Mouse (Mus musculus) CH12.LX (cell line): ENCODE results near the gene Hist1h3a. TPM values are rescaled to one million over a fixed set of nuclear protein-coding genes. Genes with fewer than 3 reads are reported as not detected.

ENCODE experiments used
- DNase-seq: peaks from one replicate; pipeline ENCODE4 v3.0.0-alpha.2; 2013; ENCODE audit errors: extremely low read depth
- H3K27ac ChIP-seq: 2 replicates; pipeline ENCODE4 v1.5.1; 2012; ENCODE audit warnings: low read depth, mild to moderate bottlenecking, control low read depth, moderate library complexity; ENCODE audit not compliant: insufficient read depth
- H3K27me3 ChIP-seq: replicated peaks from 2 replicates; pipeline ENCODE3; 2012; ENCODE audit warnings: inconsistent platforms
- H3K36me3 ChIP-seq, 2 experiments: replicated peaks in 1 of 2; 2 replicates each; pipeline versions ENCODE3 to v1.6.1; 2012; ENCODE audit warnings: inconsistent platforms in 1 of 2, low read length in 1 of 2, mild to moderate bottlenecking in 1 of 2, mixed read lengths in 1 of 2, moderate library complexity in 1 of 2; ENCODE audit not compliant: control insufficient read depth in 1 of 2, insufficient read depth in 1 of 2
- H3K4me1 ChIP-seq, 2 experiments: 2 replicates each; pipeline ENCODE4 v1.6.1; 2012; ENCODE audit warnings: inconsistent platforms in 1 of 2, moderate library complexity in 1 of 2; ENCODE audit not compliant: insufficient read depth in 2 of 2, control insufficient read depth in 1 of 2
- H3K4me2 ChIP-seq: 2 replicates; pipeline ENCODE4 v1.6.1; 2012; ENCODE audit warnings: low read depth, mild to moderate bottlenecking, control low read depth; ENCODE audit not compliant: poor library complexity, insufficient read depth, severe bottlenecking
- H3K4me3 ChIP-seq, 3 experiments: fragments of 150-350 bp in 1 of 3; sonication (generic) in 1 of 3; replicated peaks in 1 of 3; 2 replicates each; pipeline versions ENCODE3 to v1.5.1; 2011 to 2012; ENCODE audit warnings: low read depth in 2 of 3, low read length in 2 of 3, mild to moderate bottlenecking in 2 of 3, moderate library complexity in 2 of 3, control low read depth in 1 of 3, improper control_type of control experiment in 1 of 3, inconsistent platforms in 1 of 3, mixed read lengths in 1 of 3; ENCODE audit not compliant: poor library complexity in 1 of 3
- H3K79me2 ChIP-seq: replicated peaks from 2 replicates; pipeline ENCODE4 v1.6.1; 2012; ENCODE audit warnings: mild to moderate bottlenecking, moderate library complexity; ENCODE audit not compliant: control insufficient read depth, poor library complexity, insufficient read depth, severe bottlenecking; ENCODE audit errors: extremely low read depth
- H3K9ac ChIP-seq: 2 replicates; pipeline ENCODE4 v1.6.1; 2012; ENCODE audit warnings: low read depth, mild to moderate bottlenecking, control low read depth, moderate library complexity; ENCODE audit not compliant: insufficient read depth
- H3K9me3 ChIP-seq: replicated peaks from 2 replicates; pipeline ENCODE3; 2012; ENCODE audit warnings: low read length, inconsistent platforms, mixed read lengths
- BHLHE40 ChIP-seq: IDR thresholded peaks from 2 replicates; pipeline ENCODE4 v1.6.1; 2011; ENCODE audit warnings: mild to moderate bottlenecking, low read depth, low read length, improper control_type of control experiment
- CHD1 ChIP-seq: IDR thresholded peaks from 2 replicates; pipeline ENCODE4 v1.6.1; 2012; ENCODE audit warnings: low read depth, low read length, improper control_type of control experiment, inconsistent platforms
- CHD2 ChIP-seq: IDR thresholded peaks from 2 replicates; pipeline ENCODE4 v1.6.1; 2011; ENCODE audit warnings: low read length, improper control_type of control experiment
- CTCF ChIP-seq, 2 experiments: IDR thresholded peaks in 1 of 2; conservative IDR thresholded peaks in 1 of 2; 2 replicates each; pipeline ENCODE4 v1.5.1; 2011 to 2012; ENCODE audit warnings: low read depth in 2 of 2, low read length in 2 of 2, improper control_type of control experiment in 1 of 2, inconsistent platforms in 1 of 2, mild to moderate bottlenecking in 1 of 2, moderate library complexity in 1 of 2
- E2F4 ChIP-seq: IDR thresholded peaks from 2 replicates; pipeline ENCODE4 v1.6.1; 2011; ENCODE audit warnings: low read depth, low read length, improper control_type of control experiment; ENCODE audit not compliant: insufficient replicate concordance
- ELF1 ChIP-seq: IDR thresholded peaks from 2 replicates; pipeline ENCODE4 v1.6.1; 2014; ENCODE audit warnings: low read depth, mild to moderate bottlenecking, inconsistent platforms, low read length, improper control_type of control experiment
- EP300 ChIP-seq: IDR thresholded peaks from 2 replicates; pipeline ENCODE4 v1.6.1; 2011; ENCODE audit warnings: low read length, improper control_type of control experiment
- ETS1 ChIP-seq: conservative IDR thresholded peaks from 2 replicates; pipeline ENCODE4 v1.6.1; 2012; ENCODE audit warnings: low read depth, mild to moderate bottlenecking, inconsistent platforms, low read length, improper control_type of control experiment, moderate library complexity
- GABPA ChIP-seq: IDR thresholded peaks from 2 replicates; pipeline ENCODE4 v1.6.1; 2012; ENCODE audit warnings: low read depth, low read length, improper control_type of control experiment, inconsistent platforms; ENCODE audit not compliant: insufficient replicate concordance
- HCFC1 ChIP-seq: IDR thresholded peaks from 2 replicates; pipeline ENCODE4 v1.6.1; 2012; ENCODE audit warnings: low read depth, mild to moderate bottlenecking, inconsistent platforms, low read length, improper control_type of control experiment
- IRF4 ChIP-seq: IDR thresholded peaks from 2 replicates; pipeline ENCODE4 v1.6.1; 2014; ENCODE audit warnings: low read depth, mild to moderate bottlenecking, inconsistent platforms, low read length, improper control_type of control experiment
- JUN ChIP-seq: IDR thresholded peaks from 2 replicates; pipeline ENCODE4 v1.6.1; 2011; ENCODE audit warnings: low read depth, mild to moderate bottlenecking, low read length, improper control_type of control experiment, moderate library complexity; ENCODE audit not compliant: insufficient read depth
- JUND ChIP-seq: conservative IDR thresholded peaks from 2 replicates; pipeline ENCODE4 v1.6.1; 2011; ENCODE audit warnings: low read depth, low read length, improper control_type of control experiment
- KAT2A ChIP-seq: IDR thresholded peaks from 2 replicates; pipeline ENCODE4 v1.6.1; 2012; ENCODE audit warnings: low read length, improper control_type of control experiment, inconsistent platforms; ENCODE audit not compliant: insufficient replicate concordance
- MAFK ChIP-seq: IDR thresholded peaks from 2 replicates; pipeline ENCODE4 v1.6.1; 2011; ENCODE audit warnings: low read length, improper control_type of control experiment; ENCODE audit not compliant: insufficient replicate concordance
- MAX ChIP-seq: IDR thresholded peaks from 2 replicates; pipeline ENCODE4 v1.6.1; 2011; ENCODE audit warnings: low read length, improper control_type of control experiment
- MAZ ChIP-seq: IDR thresholded peaks from 2 replicates; pipeline ENCODE4 v1.6.1; 2012; ENCODE audit warnings: low read depth, mild to moderate bottlenecking, inconsistent platforms, low read length, improper control_type of control experiment, moderate library complexity
- MEF2A ChIP-seq: IDR thresholded peaks from 2 replicates; pipeline ENCODE4 v1.6.1; 2014; ENCODE audit warnings: low read depth, mild to moderate bottlenecking, inconsistent platforms, low read length, improper control_type of control experiment, borderline replicate concordance
- MXI1 ChIP-seq: IDR thresholded peaks from 2 replicates; pipeline ENCODE4 v1.6.1; 2011; ENCODE audit warnings: mild to moderate bottlenecking, low read depth, low read length, improper control_type of control experiment
- MYC ChIP-seq: IDR thresholded peaks from 2 replicates; pipeline ENCODE4 v1.6.1; 2011; ENCODE audit warnings: low read depth, mild to moderate bottlenecking, improper control_type of control experiment, low read length
- NELFE ChIP-seq: IDR thresholded peaks from 2 replicates; pipeline ENCODE4 v1.6.1; 2011; ENCODE audit warnings: low read depth, low read length, improper control_type of control experiment
- NRF1 ChIP-seq: IDR thresholded peaks from 2 replicates; pipeline ENCODE4 v1.6.1; 2014; ENCODE audit warnings: low read depth, mild to moderate bottlenecking, inconsistent platforms, low read length, improper control_type of control experiment, moderate library complexity
- PAX5 ChIP-seq: IDR thresholded peaks from 2 replicates; pipeline ENCODE4 v1.6.1; 2012; ENCODE audit warnings: low read length, inconsistent platforms, mixed read lengths
- POLR2A ChIP-seq: IDR thresholded peaks from 2 replicates; pipeline ENCODE4 v1.6.1; 2011; ENCODE audit warnings: low read depth, mild to moderate bottlenecking, improper control_type of control experiment, low read length
- POLR2AphosphoS2 ChIP-seq: IDR thresholded peaks from 2 replicates; pipeline ENCODE4 v1.6.1; 2011; ENCODE audit warnings: low read depth, low read length, improper control_type of control experiment
- RAD21 ChIP-seq: IDR thresholded peaks from 2 replicates; pipeline ENCODE4 v1.6.1; 2011; ENCODE audit warnings: low read depth, mild to moderate bottlenecking, low read length, improper control_type of control experiment, moderate library complexity
- RCOR1 ChIP-seq: conservative IDR thresholded peaks from 2 replicates; pipeline ENCODE4 v1.6.1; 2012; ENCODE audit warnings: low read depth, mild to moderate bottlenecking, inconsistent platforms, low read length, improper control_type of control experiment
- SIN3A ChIP-seq: IDR thresholded peaks from 2 replicates; pipeline ENCODE4 v1.6.1; 2012; ENCODE audit warnings: low read length, improper control_type of control experiment, inconsistent platforms
- SMC3 ChIP-seq: IDR thresholded peaks from 2 replicates; pipeline ENCODE4 v1.6.1; 2011; ENCODE audit warnings: low read depth, low read length, improper control_type of control experiment
- TBP ChIP-seq: conservative IDR thresholded peaks from 2 replicates; pipeline ENCODE4 v1.6.1; 2011; ENCODE audit warnings: low read depth, low read length, improper control_type of control experiment
- TCF12 ChIP-seq: IDR thresholded peaks from 2 replicates; pipeline ENCODE4 v1.6.1; 2014; ENCODE audit warnings: low read depth, mild to moderate bottlenecking, inconsistent platforms, low read length, improper control_type of control experiment
- UBTF ChIP-seq: IDR thresholded peaks from 2 replicates; pipeline ENCODE4 v1.6.1; 2012; ENCODE audit warnings: low read depth, mild to moderate bottlenecking, inconsistent platforms, low read length, improper control_type of control experiment, moderate library complexity
- USF1 ChIP-seq: IDR thresholded peaks from 2 replicates; pipeline ENCODE4 v1.6.1; 2014; ENCODE audit warnings: low read depth, mild to moderate bottlenecking, inconsistent platforms, low read length, improper control_type of control experiment
- USF2 ChIP-seq: conservative IDR thresholded peaks from 2 replicates; pipeline ENCODE4 v1.6.1; 2011; ENCODE audit warnings: low read depth, low read length, improper control_type of control experiment
- ZC3H11A ChIP-seq: IDR thresholded peaks from 2 replicates; pipeline ENCODE4 v1.6.1; 2012; ENCODE audit warnings: low read depth, mild to moderate bottlenecking, inconsistent platforms, low read length, improper control_type of control experiment
- ZKSCAN1 ChIP-seq: IDR thresholded peaks from 2 replicates; pipeline ENCODE4 v1.6.1; 2012; ENCODE audit warnings: low read depth, inconsistent platforms, low read length, improper control_type of control experiment, borderline replicate concordance
- ZMIZ1 ChIP-seq: IDR thresholded peaks from 2 replicates; pipeline ENCODE4 v1.6.1; 2012; ENCODE audit warnings: low read depth, mild to moderate bottlenecking, inconsistent platforms, low read length, improper control_type of control experiment
- ZNF384 ChIP-seq: IDR thresholded peaks from 2 replicates; pipeline ENCODE4 v1.6.1; 2012; ENCODE audit warnings: low read depth, low read length, improper control_type of control experiment, inconsistent platforms
- dilution Hi-C: fragments of 300-500 bp; cut with MboI; formaldehyde crosslinking; loops from 2 replicates; pipeline ENCODE4 v1.14.3; 2020; ENCODE audit warnings: low sequenced_read_pairs; ENCODE audit not compliant: extremely low pct_unique_long_range_greater_than_20kb, extremely low pct_ligation_motif_present
- in situ Hi-C: fragments of 300-500 bp; cut with MboI; formaldehyde crosslinking; loops from 3 replicates; pipeline ENCODE4 v1.14.3; 2019; ENCODE audit warnings: low sequenced_read_pairs, low pct_ligation_motif_present, low pct_unique_long_range_greater_than_20kb, mixed read lengths
- polyA plus RNA-seq: library from polyadenylated mRNA; unstranded; fragments of >175 nt; gene quantifications from 2 replicates; pipeline ENCODE4 v1.2.1, GENCODE M21; 2012; ENCODE audit warnings: low read depth; ENCODE audit not compliant: insufficient read length
- total RNA-seq, 2 experiments: library from RNA; depleted of rRNA; stranded (reverse); fragments of 300-350 nt in 1 of 2; fragments of >200 nt in 1 of 2; gene quantifications; 2 replicates each; pipeline ENCODE4 v1.2.3; 2012 to 2014

Hist1h3a gene
- total and polyA plus RNA-seq, 3 experiments, result 3.2 to 1,392 (median 78.5) TPM

GRCm38 (mm10) chr13:23763586-23764323, 1.6 kb upstream of the Hist1h3a start, which contains the start of gene Hist1h1a:
Gene Hist1h1a, plus strand, starts transcription at chr13:23763666.
- peak; percentile 100 for TF ChIP-seq ZMIZ1
- 0 out of 2 replicates have a peak, but pooled peaks have one; percentile 4 for TF ChIP-seq NRF1
- TF ChIP-seq BHLHE40, result no peak
- peak; percentile 97 for TF ChIP-seq POLR2A
- TF ChIP-seq GABPA, result no peak
- TF ChIP-seq TBP, result peak; percentile 99
- TF ChIP-seq CTCF (conservative IDR thresholded peaks at IDR 0.05 in 1 of 2, IDR thresholded peaks at IDR 0.05 in 1 of 2; ENCODE audit: low read depth in 2 of 2, low read length in 2 of 2), result no peak
- TF ChIP-seq HCFC1, result peak; percentile 72
- no peak for TF ChIP-seq PAX5
- no peak for TF ChIP-seq ZNF384
- TF ChIP-seq EP300, result no peak
- TF ChIP-seq MAX, result 0 out of 2 replicates have a peak, but pooled peaks have one; percentile 8
- TF ChIP-seq MXI1, result peak; percentile 32
- no peak for TF ChIP-seq RAD21
- TF ChIP-seq SIN3A, result peak; percentile 79
- no peak for TF ChIP-seq ELF1
- TF ChIP-seq ETS1, result no peak
- 0 out of 2 replicates have a peak, but pooled peaks have one; percentile 24 for TF ChIP-seq MAZ
- TF ChIP-seq MAFK, result no peak
- TF ChIP-seq USF1, result no peak
- no peak for TF ChIP-seq SMC3
- no peak for TF ChIP-seq CHD2
- TF ChIP-seq POLR2AphosphoS2, result peak; percentile 92
- TF ChIP-seq MEF2A, result 0 out of 2 replicates have a peak, but pooled peaks have one; percentile 58
- no peak for TF ChIP-seq JUN
- TF ChIP-seq E2F4, result no peak
- TF ChIP-seq RCOR1, result peak; percentile 23; the same call in 1 of the 2 replicates
- TF ChIP-seq NELFE, result peak; percentile 100
- TF ChIP-seq ZC3H11A, result no peak
- TF ChIP-seq IRF4, result peak; percentile 5; the same call in 1 of the 2 replicates
- no peak for TF ChIP-seq ZKSCAN1
- peak; percentile 98 for TF ChIP-seq UBTF
- TF ChIP-seq USF2, result peak; percentile 58; the same call in 1 of the 2 replicates
- no peak; the same call in 1 of the 2 replicates for TF ChIP-seq CHD1
- TF ChIP-seq JUND, result no peak
- 0 out of 2 replicates have a peak, but pooled peaks have one; percentile 3 for TF ChIP-seq MYC
- peak; percentile 86 for TF ChIP-seq TCF12
- TF ChIP-seq KAT2A, result no peak
- peak within 1 kb of the TSS; percentile 6 to 59 (median 47) for H3K4me3 ChIP-seq
- no peaks in the 10 kb centered on the region for H3K79me2 ChIP-seq
- dilution Hi-C loops, result no loop called here
- peaks cover 3 to 31% of the 10 kb centered on the region in 2 experiments; a peak in 3 of 4 replicates for H3K4me1 ChIP-seq
- H3K9ac ChIP-seq, result peak within 1 kb of the TSS; percentile 99
- H3K36me3 ChIP-seq, result no peaks in the 10 kb centered on the region
- H3K9me3 ChIP-seq, result no peaks in the 10 kb centered on the region
- peak within 1 kb of the TSS; percentile 88 for H3K27ac ChIP-seq
- in situ Hi-C loops, result loop anchor here (25.0 kb wide), 1 partner anchor 1726 kb away; the partner anchor contains the start of genes Hist1h2ag, Hist1h2ah, Hist1h2bj and Hist1h2bk
- no peaks in the 10 kb centered on the region for H3K27me3 ChIP-seq
- peak; percentile 95 for DNase-seq
- peak within 1 kb of the TSS; percentile 98 for H3K4me2 ChIP-seq
